Mouse (Mus musculus): ENCODE measurements at regions not wholly inside any gene's neighbourhood (a gene's known extent, or its start where the extent isn't known, plus 50 kb on each side); places are given as distances from the start of the nearest gene placed in this dataset.
"Not testable (repeated sequence)": the region's sequence is repeated elsewhere in the genome, so short reads cannot be mapped to it uniquely, and the experiment has no call there.

GRCm38 (mm10) chr14:33722379-33723145 is 133.6 kb downstream of the Ptpn20 start:
- not testable (repeated sequence) for TF ChIP-seq CTCF, EP300 (IDR thresholded peaks at IDR 0.05; ENCODE audit: low read depth)
